23 mouse cellular contexts compared by ENCODE assay signal in genomic region chr9:72190631-72191030, GRCm38 (mm10).
DNase-seq lines count a peak whose midpoint lies in the region; ATAC-seq and TF ChIP-seq lines count a peak whose summit lies in the region.
"Had no signal": no experiment of that assay in that cellular context is flagged by ENCODE, and none has a peak within 500 bp of the region (broad histone marks: within the 10 kb centered on the region; RNA-seq: fewer than 3 reads in every experiment).

No protein-coding gene starts in this region.

- no peaks in the 10 kb centered on the region for H3K79me2 ChIP-seq in MEL (ENCODE audit: control insufficient read depth, insufficient read depth, low read length, poor library complexity)

- no peak overlapping the region for H3K4me3 ChIP-seq in E14TG2a.4 (replicated peaks; ENCODE audit: low read length)
- H3K4me3 ChIP-seq in MEL (ENCODE audit: control insufficient read depth in 1 of 2, insufficient read depth in 1 of 2, low read depth in 2 of 2, low read length in 2 of 2) = no peak overlapping the region
- H3K4me3 ChIP-seq: forebrain, embryonic 10.5 days; forebrain, embryonic 13.5 days; heart, embryonic 13.5 days; hindbrain, embryonic 12.5 days; hindbrain, embryonic 15.5 days had no signal

- no peak for ATAC-seq in activated CD4-positive, CD25-positive, alpha-beta regulatory T cell, adult 4 months
- ATAC-seq: forebrain, embryonic 13.5 days; forebrain, embryonic 16.5 days; intestine, postnatal 0 days; Patski had no signal

- TF ChIP-seq RAD21 in MEL (IDR thresholded peaks at IDR 0.05; ENCODE audit: low read depth, low read length) = no peak

- H3K4me1 ChIP-seq in E14TG2a.4 (replicated peaks; ENCODE audit: low read depth, low read length) (peaks cover 5% of the 10 kb centered on the region), MEL (ENCODE audit: control insufficient read depth in 1 of 2, insufficient read depth in 2 of 2, low read length in 2 of 2) (peaks cover 3 to 21% of the 10 kb centered on the region in 2 experiments; a peak in 3 of 4 replicates)
- H3K4me1 ChIP-seq: forebrain, embryonic 13.5 days; heart, embryonic 13.5 days had no signal

- H3K36me3 ChIP-seq in E14TG2a.4 (ENCODE audit: insufficient read depth, low read length) (no peaks in the 10 kb centered on the region), MEL (ENCODE audit: control insufficient read depth in 1 of 2, insufficient read depth in 2 of 2, low read length in 2 of 2) (peaks cover 0 to 7% of the 10 kb centered on the region in 2 experiments; a peak in 2 of 4 replicates)
- H3K36me3 ChIP-seq: forebrain, embryonic 10.5 days; heart, embryonic 13.5 days; hindbrain, embryonic 12.5 days; hindbrain, embryonic 15.5 days had no signal

- peak; percentile 63 for DNase-seq in heart, adult 11 months
- DNase-seq in heart, postnatal 14 days = no peak
- DNase-seq in MEL (ENCODE audit: low read depth, low spot score) = peak; percentile 32
- DNase-seq in left cerebral cortex, postnatal 4 days = no peak
- DNase-seq: adrenal gland, postnatal 10 days; adrenal gland, postnatal 36 days; B cell, adult 2 months; cerebellum, adult 11 months; cerebellum, adult 2 months; cerebellum, postnatal 10 days; gastrocnemius, postnatal 10 days; kidney, adult 2 months had no signal

- H3K9me3 ChIP-seq in E14TG2a.4 (ENCODE audit: low read length) (no peaks in the 10 kb centered on the region), MEL (replicated peaks; ENCODE audit: insufficient read depth, low read length) (no peaks in the 10 kb centered on the region)
- H3K9me3 ChIP-seq: forebrain, embryonic 10.5 days; forebrain, embryonic 13.5 days; heart, embryonic 13.5 days; hindbrain, embryonic 12.5 days; hindbrain, embryonic 15.5 days had no signal

- no peak for TF ChIP-seq EP300 in MEL (IDR thresholded peaks at IDR 0.05; ENCODE audit: low read depth in 1 of 2, low read length in 2 of 2)

- H3K9ac ChIP-seq in MEL (ENCODE audit: control insufficient read depth, low read depth, low read length, poor library complexity, severe bottlenecking) = no peak overlapping the region
- H3K9ac ChIP-seq: forebrain, embryonic 13.5 days; heart, embryonic 13.5 days; hindbrain, embryonic 12.5 days; hindbrain, embryonic 15.5 days had no signal

- H3K27ac ChIP-seq in MEL (ENCODE audit: control insufficient read depth, low read depth, low read length) = no peak overlapping the region
- H3K27ac ChIP-seq: forebrain, embryonic 10.5 days; forebrain, embryonic 13.5 days; heart, embryonic 13.5 days; hindbrain, embryonic 12.5 days; hindbrain, embryonic 15.5 days had no signal

- no peaks in the 10 kb centered on the region for H3K27me3 ChIP-seq in E14TG2a.4 (ENCODE audit: insufficient read depth, low read length)
- H3K27me3 ChIP-seq in MEL (ENCODE audit: control insufficient read depth in 1 of 2, insufficient read depth in 2 of 2, low read length in 2 of 2) = no peaks in the 10 kb centered on the region
- H3K27me3 ChIP-seq: CH12.LX; forebrain, embryonic 13.5 days; heart, embryonic 13.5 days; hindbrain, embryonic 12.5 days; hindbrain, embryonic 15.5 days; Patski had no signal

- TF ChIP-seq POLR2A in MEL (IDR thresholded peaks at IDR 0.05; ENCODE audit: control insufficient read depth in 1 of 2, insufficient read depth in 1 of 2, low read depth in 1 of 2, low read length in 2 of 2, poor library complexity in 1 of 2) = no peak

- TF ChIP-seq CTCF in E14TG2a.4 (conservative IDR thresholded peaks at IDR 0.05; ENCODE audit: low read length) = peak; percentile 34
- peak in 1 of 3 experiments; percentile 33; a peak in 2 of 6 replicates for TF ChIP-seq CTCF in MEL (IDR thresholded peaks at IDR 0.05 in 2 of 3, conservative IDR thresholded peaks at IDR 0.05 in 1 of 3; ENCODE audit: control insufficient read depth in 1 of 3, insufficient read depth in 1 of 3, low read depth in 2 of 3, low read length in 3 of 3, poor library complexity in 1 of 3, severe bottlenecking in 1 of 3)

- intact Hi-C loops in heart, postnatal 14 days (cut with DNase I) = loop anchor here (5.0 kb wide), 2 partner anchors 228 to 543 kb away; no protein-coding TSS in a partner anchor
- intact Hi-C loops in left cerebral cortex, postnatal 4 days (cut with DNase I) = loop anchor here (10.0 kb wide), 1 partner anchor 546 kb away; no protein-coding TSS in a partner anchor

TF ChIP-seq in MEL, 35 proteins besides CTCF, POLR2A, EP300 and RAD21:
- TF ChIP-seq ZNF384 (IDR thresholded peaks at IDR 0.05; ENCODE audit: low read depth, low read length) (no peak), NELFE (IDR thresholded peaks at IDR 0.05; ENCODE audit: low read depth, low read length) (no peak), USF1 (IDR thresholded peaks at IDR 0.05; ENCODE audit: low read depth, low read length) (no peak), ZKSCAN1 (IDR thresholded peaks at IDR 0.05; ENCODE audit: low read depth, low read length) (no peak), ETS1 (IDR thresholded peaks at IDR 0.05; ENCODE audit: low read depth, low read length) (no peak), MXI1 (IDR thresholded peaks at IDR 0.05; ENCODE audit: low read depth, low read length) (no peak)

Comparison
In these comparisons a context has a peak if more than half of its experiments do, and no peak if none do; other contexts are left out.
1. DNase-seq: peak in heart, adult 11 months (single experiment) and MEL (single experiment); none in heart, postnatal 14 days (0 of 2) and left cerebral cortex, postnatal 4 days (single experiment).